Mouse (Mus musculus): ENCODE data around the gene Wnk1.
"Not testable (repeated sequence)": the region's sequence is repeated elsewhere in the genome, so short reads cannot be mapped to it uniquely, and the experiment has no call there.

Gene Wnk1

DNA sequence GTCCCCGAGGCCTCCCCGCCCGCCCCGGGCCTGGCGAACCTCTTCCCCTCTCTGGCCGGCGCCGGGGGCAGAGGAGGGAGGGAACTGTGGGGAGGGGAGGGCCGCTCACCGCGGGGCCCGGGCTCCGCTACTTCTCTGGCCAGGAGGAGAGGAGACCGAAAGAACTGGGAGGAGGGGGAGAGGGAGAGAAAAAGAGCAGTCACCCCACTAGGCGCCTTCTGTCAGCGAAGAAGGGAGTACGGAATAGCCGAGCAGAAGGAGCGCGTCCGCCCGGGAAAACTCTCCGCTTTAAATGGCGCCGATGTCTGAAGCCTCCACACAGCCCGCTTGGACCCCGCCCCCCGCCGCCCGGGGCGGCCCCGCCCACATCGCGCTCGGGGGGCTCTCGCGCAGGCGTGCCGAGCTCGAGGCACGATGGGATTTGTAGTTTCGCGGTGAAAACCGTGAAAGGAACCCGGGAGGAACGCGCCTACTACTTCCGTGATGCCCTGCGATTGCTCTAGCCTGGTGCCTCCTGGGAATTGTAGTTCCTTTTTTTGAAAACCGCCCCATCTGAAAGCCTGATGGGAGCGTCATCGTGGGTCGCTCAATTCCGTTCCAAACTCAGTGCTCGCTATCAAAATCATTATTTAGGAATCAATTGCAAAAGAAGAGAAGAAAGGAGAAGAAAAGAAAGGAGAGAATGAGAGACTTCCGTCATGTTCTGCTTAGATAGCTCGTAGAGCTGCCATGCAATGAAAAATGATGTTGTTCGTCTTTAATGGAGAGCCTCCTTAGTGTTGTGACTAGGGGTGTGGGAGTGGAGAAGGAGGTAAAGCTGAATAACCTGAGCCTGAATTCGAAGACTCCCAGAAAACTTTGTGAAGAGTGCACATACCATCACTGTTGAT lies at the start of gene Wnk1:
TSS of gene Wnk1 (minus strand) at position 307 of the 890 bp plus-strand sequence.
- peak; percentile 96 for DNase-seq (ENCODE audit: low read depth)

GRCm38 (mm10) chr6:120087041-120087440 lies 48.6 kb upstream of the Wnk1 start:
- DNase-seq (ENCODE audit: low read depth), result not testable (repeated sequence)

DNA sequence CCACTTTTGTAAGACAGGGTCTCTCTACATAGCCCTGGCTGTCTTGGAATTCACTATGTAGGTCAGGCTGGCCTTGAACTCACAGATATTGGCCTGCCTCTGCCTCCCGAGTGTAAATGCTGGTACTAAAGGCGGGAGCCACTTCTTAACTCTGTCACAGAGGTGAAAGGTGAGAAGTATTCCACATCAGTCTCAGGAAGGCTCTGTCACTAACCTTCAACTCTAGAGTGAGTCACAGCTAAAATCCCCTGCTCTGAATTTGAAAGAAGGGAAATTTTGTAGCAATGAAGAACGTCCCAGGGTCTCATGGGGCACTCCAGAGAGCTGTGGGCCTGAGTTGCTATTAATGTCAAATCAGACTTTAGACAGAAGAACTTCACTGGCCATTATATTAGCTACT lies 47.4 kb upstream of the Wnk1 start:
- no peak for DNase-seq (ENCODE audit: low read depth)

DNA sequence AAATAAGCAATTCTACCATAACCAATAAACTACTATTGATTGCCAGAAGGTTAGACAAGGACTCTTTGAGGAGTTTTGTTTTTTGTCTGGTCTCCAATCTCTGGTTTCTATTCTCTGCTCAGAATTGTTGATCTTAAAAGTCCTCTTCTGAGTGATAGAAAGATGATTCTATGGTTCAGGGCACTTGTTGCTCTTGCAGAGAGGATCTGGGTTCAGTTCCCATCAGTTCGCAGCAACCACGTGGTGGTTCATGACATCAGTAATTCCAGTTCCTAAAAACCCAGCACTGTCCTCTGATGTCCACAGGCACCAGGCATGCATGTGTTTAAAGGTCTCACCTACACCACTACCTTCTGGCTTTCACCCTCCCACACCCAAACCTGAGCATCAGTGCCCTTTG lies 46.5 kb upstream of the Wnk1 start:
- DNase-seq (ENCODE audit: low read depth), result no peak

GRCm38 (mm10) chr6:120083442-120083841 lies 45.0 kb upstream of the Wnk1 start:
- no peak for DNase-seq (ENCODE audit: low read depth)

- DNase-seq (ENCODE audit: low read depth), result peak; percentile 74
Observed at GRCm38 (mm10) chr6:120082951-120083411, 44.5 kb upstream of the Wnk1 start.

DNA sequence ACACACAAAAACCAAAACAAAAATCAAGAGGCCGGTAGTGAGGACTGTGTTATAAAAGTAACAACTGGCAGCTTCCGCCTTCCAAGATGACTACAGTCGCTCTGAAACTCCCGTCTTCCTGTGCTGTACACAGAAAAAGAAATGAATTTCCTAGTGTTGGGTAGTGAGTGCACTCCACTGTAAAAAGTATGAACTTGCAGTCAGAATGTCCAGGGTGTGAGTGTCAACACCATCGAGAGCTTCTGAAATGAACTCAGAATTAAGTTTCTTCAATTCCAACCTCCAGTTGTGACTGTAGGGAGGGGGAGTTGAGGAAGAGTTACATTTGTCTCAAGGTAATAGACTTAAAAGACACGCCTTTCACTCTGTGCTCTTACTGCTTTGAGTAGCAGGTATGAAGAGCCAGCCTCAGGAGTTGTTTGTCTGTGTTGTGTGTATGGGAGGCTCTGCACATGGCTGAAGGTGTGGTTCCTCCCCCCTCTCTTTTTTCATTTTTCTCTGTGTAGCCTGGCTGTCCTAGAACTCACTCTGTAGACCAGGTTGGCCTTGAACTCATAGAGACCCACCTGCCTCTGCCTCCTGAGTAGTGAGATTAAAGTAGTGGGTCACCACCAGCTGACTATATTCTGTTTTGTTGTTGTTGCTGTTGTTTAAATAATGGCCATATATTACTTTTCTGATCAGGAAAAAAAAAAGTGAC lies 43.9 kb upstream of the Wnk1 start:
- no peak for DNase-seq (ENCODE audit: low read depth)

DNA sequence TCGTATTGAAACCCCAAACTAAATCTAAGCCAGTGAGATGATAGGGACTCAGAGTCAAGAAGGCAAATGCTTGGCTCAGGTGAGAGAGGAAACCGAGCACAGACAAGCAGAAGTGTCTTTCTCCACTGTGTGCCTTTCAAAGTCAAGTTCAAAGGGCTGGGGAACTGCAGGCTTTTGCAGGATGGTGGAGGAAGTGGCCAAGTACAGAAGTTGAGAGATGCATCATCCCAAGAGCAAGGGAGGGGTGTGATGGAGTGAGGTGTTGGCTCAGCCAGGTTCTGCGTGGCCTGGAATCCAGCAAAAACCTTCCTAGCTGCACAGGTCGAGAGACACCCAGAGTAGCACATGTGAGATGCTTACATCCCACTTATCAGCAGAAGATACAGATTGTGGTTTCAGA lies 43.0 kb upstream of the Wnk1 start:
- no peak for DNase-seq (ENCODE audit: low read depth)

- DNase-seq (ENCODE audit: low read depth), result no peak
Observed at GRCm38 (mm10) chr6:120079547-120079946, 41.1 kb upstream of the Wnk1 start.

- DNase-seq (ENCODE audit: low read depth), result no peak
Observed at GRCm38 (mm10) chr6:120076619-120077450, 38.4 kb upstream of the Wnk1 start.

DNA sequence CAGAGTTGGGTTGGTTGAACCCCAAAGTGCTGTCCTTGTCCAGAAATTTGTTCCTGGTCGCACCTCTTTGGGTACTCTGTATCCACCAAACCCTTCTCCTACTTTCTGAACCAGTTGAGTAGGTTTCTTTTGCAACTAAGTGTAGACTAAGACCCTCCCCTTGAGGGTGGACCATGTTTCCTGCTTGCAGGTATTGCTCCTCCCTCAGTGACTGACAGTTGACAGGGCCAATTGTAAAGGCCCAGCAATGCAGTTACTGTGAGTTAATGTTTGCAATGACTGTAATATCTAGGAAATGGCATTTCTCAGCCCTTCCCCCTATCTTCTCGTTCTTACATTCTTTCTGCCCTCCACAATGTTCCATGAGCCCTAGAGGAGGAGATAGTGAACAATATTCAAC lies 34.2 kb upstream of the Wnk1 start:
- DNase-seq (ENCODE audit: low read depth), result no peak

- DNase-seq (ENCODE audit: low read depth), result no peak
Observed at GRCm38 (mm10) chr6:120069546-120069945, 31.1 kb upstream of the Wnk1 start.

DNA sequence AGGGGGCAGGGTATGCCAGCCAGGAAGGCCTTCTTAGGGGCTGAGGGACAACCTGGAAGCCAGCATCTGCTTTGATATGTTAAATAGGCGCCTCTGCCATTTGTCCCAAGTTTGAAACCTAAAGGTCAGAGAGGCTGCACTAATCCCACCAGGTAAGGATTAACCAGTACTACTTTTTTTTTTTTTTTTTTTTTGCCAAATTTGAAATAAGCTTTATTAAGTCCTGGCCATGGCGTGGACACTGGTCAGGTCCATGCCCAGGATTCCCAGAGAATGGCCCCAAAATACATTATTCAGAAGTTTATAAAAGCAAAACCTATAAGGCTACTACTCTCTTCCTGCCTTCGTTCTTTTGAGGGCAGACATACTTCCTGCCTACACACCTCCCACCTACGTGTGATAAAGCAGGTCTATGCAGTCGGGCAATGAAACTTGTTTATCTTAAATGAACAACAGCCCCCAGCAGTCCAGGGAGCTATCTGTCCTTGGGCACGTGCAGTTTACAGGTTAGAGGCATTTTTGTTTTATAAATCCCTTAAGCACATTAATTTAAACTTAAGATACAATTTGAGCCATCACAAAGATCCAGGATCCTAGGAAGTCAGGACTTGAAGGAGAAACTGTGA lies 27.2 kb upstream of the Wnk1 start:
- DNase-seq (ENCODE audit: low read depth), result no peak

DNA sequence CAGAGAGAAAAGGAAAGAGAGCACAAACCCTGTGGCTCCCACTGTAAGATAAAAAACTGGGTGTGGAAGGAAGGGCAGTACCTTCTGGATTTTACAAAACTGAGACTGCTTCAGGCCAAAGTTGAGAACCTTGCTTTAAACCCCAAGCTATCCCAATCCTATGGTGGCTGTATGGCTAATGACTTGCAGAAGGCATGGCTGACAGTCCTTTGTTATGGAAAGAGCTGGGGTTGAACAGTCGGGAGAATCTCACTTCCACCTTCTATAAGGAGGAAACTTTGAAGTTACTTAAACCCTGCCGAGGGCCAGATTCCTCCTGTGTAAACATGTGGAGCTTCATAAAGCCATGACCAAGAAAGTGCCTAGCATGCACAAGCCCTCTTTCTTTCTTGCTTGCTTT lies 26.2 kb upstream of the Wnk1 start:
- DNase-seq (ENCODE audit: low read depth), result no peak

GRCm38 (mm10) chr6:120062934-120063333 lies 24.5 kb upstream of the Wnk1 start:
- no peak for DNase-seq (ENCODE audit: low read depth)

DNA sequence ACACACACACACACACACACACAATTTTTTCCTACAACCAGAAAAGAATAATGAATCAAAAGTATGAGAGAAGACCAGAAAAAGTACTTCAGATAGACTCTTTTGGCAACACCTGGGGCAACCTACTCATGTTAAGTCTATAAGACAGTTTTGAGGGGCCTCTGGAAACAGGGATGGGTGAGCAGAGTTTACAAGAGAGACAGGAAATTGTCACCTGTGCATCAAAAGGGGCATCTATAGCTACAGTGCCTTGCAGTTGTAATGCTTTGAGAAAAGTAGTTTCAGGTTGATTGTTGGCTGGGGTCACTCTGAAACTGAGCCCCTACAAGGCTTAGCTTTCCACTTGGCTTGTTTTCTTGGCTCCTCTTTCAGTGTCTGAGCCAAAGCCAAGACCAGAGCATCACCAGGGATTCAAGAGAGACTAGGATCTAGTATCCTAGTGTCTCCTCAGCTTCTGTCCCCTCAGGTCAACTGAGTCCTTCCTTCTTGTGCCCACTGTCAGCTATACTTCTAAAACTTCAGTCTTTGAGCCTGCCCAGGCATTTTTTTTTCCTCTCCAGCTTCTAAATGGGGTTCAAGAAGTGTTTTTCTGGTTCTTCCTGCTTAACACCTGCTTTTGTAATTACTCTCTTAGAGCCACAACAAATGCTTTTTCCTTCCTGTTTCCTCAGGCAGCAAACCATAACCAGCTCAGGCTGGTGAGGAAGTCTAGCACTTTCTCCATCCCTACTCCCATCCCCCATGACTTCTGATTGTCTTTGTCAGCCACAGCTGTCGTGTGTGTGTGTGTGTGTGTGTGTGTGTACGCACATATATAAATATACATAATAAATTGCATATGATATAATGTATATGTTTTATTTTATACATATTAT lies 17.4 kb upstream of the Wnk1 start:
- no peak for DNase-seq (ENCODE audit: low read depth)

- no peak for DNase-seq (ENCODE audit: low read depth)
Observed at GRCm38 (mm10) chr6:120054412-120054811, 15.9 kb upstream of the Wnk1 start.

GRCm38 (mm10) chr6:120047705-120048292 lies 9.3 kb upstream of the Wnk1 start:
- no peak for DNase-seq (ENCODE audit: low read depth)

GRCm38 (mm10) chr6:120045406-120045805 lies 6.9 kb upstream of the Wnk1 start:
- no peak for DNase-seq (ENCODE audit: low read depth)

DNA sequence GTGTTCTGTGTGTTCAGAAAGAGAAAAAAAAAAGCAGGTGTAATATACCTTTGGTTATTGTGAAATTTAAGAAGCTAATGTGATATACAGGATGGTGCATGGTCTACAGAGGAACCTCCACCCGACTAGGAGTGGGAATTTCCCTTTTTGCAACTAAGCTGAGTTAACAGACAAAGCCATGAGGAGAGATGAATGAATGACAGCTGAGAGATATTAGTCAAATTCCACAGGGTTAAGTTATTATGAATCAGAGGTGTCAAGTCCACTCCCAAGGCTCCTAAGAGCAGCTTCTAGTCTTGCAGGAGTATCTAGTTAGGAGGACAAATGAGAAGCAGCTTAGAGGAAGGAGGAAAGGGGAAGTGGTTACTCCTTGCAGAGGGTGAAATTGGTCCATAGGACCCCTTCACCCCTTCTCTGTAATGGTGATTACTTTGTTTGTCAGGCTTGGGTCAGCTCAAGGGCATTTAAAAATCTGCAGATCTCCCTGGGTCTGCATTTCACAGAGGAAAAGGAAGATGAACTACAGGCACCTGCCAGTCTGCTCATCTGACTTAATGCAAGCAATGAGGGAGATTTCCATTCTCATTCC lies 4.3 kb upstream of the Wnk1 start:
- no peak for DNase-seq (ENCODE audit: low read depth)
